Mouse (Mus musculus) thymus, postnatal 10 days (tissue): ENCODE data around the gene Thap12.

ENCODE experiments used
- DNase-seq, 2 experiments: peaks; one replicate each; pipeline ENCODE4 v3.0.0; 2021; ENCODE audit warnings: low spot score in 2 of 2

Thap12 gene

DNA sequence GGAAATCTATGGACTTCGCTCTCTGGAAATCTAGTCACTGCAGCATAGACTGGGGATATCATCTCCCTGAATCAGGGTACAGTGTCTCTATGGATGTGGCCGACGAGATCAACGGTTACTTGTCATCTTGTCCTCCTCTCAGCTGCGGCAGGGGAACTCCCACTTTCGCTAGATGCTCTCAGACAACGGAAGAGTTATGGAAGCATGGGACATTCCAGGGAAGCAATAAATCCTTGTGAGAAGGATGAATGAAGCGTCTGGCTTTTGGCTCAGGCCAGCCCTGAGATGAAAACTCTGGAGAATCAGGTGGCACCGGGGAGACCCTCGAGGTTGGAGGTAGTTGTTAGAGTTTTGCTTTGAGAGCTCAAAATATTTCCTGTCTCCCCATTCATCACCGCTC is 53.1 kb downstream of the Thap12 start:
- DNase-seq: no peak

DNA sequence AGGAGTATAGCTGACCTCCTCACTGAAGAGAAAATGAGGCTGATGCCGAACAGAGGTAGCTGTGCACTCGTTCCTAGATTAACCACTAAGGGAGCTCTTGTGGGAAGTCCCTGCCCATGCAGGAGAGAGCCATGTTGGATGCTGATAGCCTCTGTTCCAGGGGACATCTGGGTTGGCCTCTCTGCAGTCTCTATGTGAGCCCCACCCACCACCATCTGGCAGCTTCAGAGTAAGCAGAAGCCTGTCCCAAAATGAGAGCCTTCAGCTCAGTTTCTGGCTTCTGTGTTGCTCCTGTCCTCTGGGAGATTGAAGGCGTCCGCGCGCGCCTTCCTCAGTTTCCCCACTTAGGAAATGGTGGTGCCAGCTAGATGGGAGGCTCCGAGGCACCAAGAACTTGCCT is 53.7 kb downstream of the Thap12 start:
- DNase-seq: no peak

DNA sequence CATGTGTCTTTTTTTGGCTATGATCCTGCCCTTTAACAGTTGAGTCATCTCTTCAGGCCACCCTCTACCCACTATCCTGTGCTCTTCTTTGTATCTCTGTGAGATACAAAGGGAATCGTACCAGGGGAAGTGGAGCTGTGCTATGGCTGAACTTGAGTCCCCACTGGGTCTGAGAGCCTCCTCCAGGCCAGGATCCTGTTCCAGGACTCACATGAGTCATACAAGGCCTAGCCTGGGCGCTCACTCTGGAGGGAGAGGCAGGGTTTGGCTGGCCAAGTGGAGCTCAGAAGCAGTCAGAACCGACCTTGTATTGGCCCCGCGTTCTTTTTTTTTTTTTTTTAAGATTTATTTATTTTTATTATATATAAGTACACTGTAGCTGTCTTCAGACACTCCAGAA is 57.2 kb downstream of the Thap12 start:
- no peak for DNase-seq

DNA sequence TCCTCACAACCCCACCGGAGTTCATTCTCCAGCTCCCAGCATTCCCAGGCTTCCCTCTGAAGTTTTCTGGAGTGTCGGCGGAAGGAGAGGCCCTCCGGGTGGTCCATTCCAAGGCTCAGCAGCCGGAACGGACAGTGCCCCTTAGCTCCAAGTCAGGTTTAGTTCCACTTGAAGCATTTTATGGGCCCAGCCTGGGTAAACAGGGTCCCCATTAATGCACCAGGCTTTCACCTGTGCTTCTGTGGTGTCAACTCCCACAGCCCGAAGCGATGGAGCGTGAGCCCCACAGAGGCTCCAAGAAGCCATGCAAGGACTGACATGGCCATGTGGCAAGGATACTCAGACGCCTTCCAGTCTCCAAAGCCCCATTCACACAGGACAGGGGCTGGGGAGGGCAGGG is 61.0 kb downstream of the Thap12 start:
- no peak for DNase-seq

DNA sequence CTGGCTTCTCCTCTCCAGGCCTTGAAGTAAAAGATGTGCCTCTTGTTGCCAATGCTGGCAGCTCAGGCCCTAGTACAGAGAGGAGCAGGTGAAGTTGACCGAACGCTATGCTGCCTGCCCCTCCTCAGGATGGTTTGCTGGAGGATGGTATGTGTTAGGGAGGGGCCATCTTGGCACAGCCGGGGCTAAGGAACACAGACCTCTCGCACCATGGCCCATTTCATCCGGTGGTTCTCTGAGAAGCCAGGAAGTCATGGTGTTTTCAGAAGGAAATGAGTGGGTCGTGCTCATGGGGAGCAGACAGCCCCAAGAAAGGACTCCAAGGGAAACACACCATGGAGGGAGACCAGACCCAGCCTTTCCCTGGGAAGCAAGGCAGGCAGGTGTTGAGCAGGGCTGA is 64.4 kb downstream of the Thap12 start:
- no peak for DNase-seq
